Mouse (Mus musculus) retina, postnatal 7 days (tissue): ENCODE results near the gene Mycl.
A peak's percentile ranks its signal among the peaks of the same experiment; 100 is the strongest.

Experiments used
- DNase-seq: peaks from one replicate; pipeline ENCODE4 v3.0.0-alpha.2; 2012; ENCODE audit warnings: low read depth, low spot score

Gene Mycl

DNA sequence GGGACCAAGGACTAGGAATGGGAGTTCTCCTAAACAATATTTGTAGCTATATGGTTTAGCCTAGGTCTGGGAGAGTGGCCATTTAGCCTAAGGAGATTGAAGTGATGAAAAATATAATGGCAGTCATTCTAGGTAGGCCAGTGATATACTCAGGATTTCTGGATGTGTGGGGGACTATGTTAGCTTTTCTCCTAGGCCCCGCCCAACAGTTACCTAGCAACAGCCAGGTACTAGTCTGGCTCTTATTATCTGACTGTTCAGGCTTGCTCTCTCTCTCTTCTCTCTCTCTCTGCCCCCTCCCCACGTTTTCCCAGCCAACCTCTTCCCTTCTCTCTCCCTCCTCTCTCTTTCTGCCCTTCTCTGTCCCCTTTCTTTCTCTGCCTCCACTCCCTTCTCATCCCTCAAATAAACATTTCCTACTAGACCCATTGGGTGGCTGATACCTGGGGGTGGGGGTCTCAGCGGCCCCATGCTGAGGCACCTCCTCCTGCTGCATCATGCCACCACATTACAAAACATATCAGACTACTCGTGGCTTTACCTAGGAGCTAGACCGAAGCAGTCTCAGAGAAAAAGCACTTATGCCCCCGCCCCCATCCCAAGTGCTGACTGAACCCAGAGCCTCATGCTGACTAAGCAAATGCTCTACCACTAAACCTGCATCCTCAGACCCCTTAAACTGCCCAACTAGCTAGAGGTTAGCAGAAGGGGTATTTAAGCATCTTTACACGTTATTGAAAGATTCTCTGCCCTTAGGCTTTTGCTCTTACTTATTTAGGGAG is 19.2 kb downstream of the Mycl start:
- DNase-seq: no peak

DNA sequence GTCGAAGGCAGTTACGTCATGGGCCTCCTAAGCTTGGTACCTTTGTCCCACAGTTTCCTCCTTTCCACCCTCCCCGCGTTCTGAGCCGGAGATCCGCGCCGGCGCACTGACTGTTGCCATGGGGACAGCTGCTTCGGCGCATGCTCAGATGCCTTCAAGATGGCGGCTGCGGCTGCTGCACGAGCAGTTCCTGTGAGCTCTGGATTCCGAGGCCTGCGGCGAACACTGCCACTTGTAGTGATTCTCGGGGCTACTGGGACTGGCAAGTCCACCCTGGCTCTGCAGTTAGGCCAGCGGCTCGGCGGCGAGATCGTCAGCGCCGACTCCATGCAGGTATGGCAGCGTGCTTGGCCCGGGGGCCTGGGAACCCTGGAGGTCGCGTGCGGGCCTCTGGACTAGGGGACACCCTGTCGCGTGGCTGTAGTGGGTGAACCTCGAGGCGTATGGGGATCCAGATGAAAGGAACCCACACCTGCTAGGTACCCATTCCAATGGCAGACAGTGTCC is 21.1 kb downstream of the Mycl start, which contains the start of gene Trit1:
TSS of gene Trit1 (plus strand) at position 147 of the 507 bp plus-strand sequence.
- DNase-seq: peak; percentile 90

DNA sequence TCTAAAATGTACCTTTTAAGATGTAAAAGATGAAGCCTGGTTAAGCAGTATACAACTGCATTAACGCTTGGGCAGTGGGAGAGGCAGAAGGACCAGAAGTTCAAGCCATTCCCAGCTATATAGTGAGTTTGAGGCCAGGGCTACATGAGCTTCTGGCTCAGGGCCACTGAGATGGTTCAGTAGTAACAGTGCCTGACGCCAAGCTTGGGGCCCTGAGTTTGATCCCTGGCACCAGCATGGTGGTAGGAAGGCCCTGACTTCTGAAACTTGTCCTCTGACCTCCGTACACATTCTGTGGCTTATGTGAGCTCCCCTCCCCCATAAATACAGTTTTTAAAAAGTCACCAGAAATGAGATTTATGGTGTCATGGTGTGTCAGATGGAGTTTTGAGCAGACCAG is 26.1 kb downstream of the Mycl start:
- no peak for DNase-seq

DNA sequence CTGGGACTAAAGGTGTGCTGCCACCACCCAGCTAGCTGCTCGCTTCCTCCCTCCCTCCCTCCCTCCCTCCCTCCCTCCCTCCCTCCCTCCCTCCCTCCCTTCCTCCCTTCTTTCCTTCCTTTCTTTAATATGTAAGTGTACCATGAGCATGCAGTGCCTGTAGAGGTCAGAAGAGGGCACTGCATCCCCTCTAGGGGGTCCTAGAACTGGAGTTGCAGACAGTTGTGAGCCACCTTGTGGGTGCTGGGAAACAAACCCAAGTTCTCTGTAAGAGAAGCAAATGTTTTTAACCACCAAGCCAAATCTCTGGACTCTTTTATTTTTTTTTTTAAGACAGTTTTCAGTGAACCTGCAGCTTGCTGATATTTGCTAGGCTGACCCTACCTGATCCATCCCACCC is 27.4 kb downstream of the Mycl start:
- no peak for DNase-seq

DNA sequence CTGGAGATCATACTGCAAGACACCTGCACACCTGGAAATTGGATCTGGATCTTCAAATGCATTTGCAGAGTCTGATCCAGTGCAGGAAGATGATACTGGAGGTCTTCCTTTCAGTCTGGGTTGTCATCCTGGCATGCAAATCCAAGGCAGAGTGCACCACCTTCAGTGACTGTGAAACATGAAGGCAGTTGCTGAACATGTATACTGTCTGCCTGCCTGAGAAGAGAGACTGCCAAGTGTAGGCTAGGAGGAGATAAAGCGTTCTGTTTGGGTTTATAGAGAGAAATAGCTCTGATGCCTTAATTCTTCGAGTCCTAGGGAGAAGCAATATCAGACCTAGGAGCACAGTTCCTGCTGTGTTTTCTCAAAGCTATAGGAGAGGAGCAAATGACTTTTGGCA is 30.0 kb downstream of the Mycl start:
- no peak for DNase-seq

DNA sequence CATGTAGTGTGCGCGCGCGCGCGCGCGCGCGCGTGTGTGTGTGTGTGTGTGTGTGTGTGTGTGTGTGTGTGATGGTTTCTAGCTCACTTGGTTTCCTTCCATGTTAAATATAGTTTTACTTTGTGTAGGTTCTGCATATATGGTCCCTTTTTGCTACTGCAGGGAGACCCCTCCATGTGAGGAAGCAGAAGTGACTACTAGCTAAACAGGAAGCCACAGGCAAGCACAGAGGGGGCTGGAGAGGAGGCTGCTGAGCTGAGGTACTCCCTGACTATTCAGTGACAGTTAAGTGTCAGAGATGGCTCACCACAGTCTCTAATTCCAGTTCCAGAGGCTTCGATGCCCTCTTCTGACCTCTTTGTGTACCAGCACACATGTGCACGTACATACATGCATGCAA is 30.7 kb downstream of the Mycl start:
- no peak for DNase-seq

DNA sequence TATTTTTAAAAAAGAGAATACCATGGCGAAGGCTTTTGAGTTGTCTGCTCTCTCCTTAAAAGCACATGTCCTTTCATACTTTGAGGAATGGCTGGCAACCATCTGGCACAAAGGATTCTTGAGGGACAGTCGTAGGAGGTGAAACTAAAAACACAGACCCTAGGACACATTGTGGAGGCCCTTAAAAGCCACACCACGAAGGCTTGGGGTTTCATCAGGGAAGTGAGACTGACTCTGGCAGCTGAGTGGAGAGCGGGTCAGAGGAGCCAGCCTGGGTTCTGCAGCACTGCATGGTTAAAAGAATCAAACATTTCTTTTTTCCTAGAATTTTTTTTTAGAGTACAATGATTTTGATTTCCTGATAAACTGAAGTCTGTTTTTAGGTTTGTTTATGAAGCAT is 31.1 kb downstream of the Mycl start:
- no peak for DNase-seq

DNA sequence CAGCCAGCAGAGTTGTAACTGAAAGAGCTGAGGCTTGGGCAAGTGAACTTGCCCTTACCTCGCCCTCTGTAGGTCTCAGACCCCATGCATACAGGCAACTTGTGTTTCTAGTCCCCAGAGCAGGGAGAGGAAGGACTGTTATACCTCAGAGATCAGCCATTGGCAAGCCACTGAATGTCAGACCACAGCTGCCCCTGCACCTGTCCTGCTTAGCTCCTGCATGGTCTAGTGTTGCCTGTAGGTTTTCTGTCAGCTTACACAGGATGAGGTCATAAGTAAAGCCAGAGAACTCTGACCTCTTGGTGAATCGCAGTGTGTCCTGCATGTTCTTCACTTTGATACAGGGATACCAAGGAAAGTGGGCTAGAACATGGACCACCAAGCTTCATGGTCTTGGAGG is 39.4 kb downstream of the Mycl start:
- DNase-seq: no peak

DNA sequence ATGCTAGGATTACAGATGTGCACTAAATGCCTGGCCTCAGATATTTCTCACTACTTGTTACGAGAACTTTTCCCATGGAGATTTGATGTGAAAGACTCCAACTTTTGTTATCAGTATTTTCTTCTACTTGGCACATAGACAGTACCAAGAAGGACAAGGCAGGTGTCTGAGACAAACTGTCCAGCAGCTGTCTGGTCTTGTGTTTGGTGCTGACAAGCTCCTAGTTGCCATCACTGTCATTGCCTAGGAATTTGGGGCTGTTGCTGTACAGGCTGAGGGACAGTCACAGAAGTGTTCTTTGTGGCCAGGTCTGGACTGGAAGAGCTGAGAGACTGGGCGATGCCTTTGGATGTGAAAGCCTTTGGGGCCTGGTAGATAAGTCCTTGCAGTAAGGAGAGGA is 40.2 kb downstream of the Mycl start:
- DNase-seq: no peak

DNA sequence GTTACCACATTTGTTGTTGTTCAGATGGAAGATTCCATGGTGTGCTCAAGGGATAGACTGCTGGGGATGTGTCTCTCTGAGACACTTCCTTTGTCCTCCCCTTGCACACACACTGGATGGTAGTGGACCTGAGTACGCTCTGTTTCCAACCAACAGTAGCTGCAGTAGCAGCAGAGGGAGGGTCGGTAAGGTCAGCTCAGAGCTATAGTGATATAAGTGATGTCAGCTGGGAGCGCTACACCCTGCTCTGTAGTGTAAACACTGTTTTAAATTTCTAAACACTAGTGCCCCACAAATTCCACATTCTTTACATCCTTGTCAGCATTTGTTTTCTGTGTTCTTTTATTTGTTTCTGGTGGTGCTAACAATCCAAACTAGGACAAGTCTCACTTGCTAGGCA is 41.3 kb downstream of the Mycl start:
- no peak for DNase-seq

DNA sequence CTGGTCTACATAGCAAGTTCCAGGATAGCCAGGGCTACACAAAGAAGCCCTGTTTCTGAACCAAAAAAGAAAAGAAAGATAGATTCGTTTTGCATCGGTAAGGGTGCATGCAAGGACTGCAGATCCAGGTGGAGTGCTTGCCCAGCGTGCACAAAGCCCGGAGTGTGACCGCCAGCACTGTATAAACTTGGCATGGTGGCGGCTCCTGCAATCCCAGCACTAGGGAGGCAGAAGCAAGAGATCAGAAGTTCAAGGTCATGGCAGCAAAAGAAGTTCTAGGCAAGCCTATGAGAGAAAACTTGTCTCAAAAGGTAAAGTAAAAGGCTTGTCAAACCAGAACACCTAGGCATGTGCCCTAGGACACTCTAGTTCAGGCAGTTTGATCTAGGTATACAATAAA is 45.7 kb downstream of the Mycl start:
- no peak for DNase-seq

DNA sequence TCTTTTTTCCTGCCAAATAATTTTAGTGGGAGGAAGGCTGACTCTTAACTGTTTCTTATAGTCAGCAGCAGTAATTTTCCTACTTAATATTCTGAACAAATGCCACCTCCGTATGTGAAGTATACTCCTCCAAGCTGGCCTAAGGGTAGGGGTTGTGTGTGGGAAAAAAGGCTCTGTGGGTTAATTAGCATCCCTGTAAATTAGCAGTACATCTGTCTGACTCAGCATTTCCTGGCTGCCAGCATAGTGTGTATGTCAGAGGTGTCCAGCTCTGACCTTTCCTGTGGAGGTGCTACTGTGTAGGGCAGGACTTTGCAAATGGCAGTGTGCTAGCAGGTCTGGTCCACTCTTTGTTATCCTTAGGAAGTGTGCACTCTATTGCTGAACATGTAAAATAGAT is 48.4 kb downstream of the Mycl start:
- no peak for DNase-seq

DNA sequence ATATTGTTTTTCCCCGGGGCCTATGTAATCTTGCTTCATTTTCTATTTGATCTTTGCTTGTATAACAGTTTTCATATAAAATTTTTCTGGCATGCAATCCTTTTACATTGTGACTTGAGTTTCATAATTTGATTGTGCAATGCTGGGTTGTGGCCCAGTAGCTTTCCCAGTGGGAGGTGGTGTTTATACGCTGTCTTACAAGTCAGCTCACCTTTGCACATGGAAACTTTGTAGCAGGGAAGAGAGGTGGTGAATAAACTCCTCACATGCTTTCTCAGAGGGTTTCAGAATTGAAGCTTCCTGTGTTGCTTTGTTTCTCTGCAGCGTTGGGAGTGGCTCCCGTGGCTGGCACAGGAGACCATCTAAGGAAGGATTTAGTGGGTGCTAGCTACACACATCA is 49.4 kb downstream of the Mycl start:
- no peak for DNase-seq

DNA sequence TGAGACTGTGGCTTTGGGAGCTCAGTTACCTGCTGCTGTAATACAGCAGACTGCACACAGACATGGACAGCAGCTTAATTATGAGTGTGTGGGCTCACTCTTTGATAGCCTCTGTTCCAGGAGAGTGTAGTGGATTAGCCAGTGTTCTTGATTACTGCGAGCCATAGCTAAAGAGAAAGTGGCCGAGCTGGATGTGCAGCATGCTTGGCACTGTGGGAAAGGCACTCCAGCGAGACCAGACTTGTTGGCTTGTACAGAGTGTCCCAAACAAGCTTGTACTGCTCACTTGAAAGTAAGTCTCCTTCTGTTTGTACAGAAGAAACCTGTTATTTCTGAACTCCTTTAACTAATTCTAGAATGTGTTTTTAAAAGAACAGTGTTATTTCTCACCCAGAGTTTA is 50.8 kb downstream of the Mycl start:
- no peak for DNase-seq

DNA sequence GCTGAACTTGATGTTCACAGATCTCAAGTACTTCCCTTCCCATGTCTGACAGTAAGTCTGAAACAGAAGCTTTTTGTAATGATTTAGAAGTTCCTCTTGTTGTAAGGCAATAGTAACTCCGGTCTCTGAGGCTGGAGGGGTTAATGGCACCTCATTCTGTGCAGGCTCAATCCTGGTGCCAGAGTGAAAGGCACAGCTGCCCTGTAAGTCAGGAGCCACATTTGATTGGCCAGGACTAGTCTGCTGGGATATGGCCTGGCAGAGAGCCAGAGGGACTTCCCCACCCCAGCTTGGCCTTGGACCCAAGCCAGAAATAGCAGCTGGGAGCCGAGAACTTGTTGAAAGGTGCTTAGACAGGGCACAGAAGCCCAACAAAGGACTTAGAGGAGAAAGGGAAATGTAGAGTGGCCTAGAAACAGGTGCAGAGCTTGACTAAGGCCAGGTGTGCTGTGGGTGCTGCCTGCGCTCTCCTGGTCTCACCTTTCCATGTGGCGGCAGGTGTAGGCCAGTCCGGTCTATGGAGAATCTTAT is 55.3 kb downstream of the Mycl start:
- DNase-seq: peak; percentile 88
